Mouse (Mus musculus): ENCODE results near the gene Olfr308.
"Not testable (repeated sequence)": the region's sequence is repeated elsewhere in the genome, so short reads cannot be mapped to it uniquely, and the experiment has no call there.

The Olfr308 gene

GRCm38 (mm10) chr7:86325530-86325929, at the start of gene Olfr308:
TSS of gene Olfr308 (minus strand) at chr7:86325630.
- DNase-seq (ENCODE audit: low read depth in 2 of 2, low spot score in 2 of 2): no peak

DNA sequence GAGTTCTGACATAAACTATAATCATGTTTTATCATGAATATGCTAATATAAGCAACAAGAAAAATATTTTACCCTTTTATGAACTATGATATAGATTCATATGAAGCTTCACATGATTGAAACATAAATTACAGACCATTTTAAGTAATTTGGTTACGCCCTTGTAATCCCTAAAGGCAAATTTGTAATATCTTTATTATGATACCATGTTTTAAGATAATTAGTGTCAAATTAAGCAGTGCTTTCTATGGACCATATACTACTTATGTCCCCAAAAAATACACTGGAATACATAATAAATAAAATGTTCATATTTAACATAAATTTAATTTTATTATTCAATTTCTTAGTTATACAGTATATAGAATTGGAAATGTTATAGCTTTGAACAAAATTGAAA, 41.4 kb upstream of the Olfr308 start, which contains the start of gene Olfr305:
TSS of gene Olfr305 (minus strand) at position 101 of the 400 bp plus-strand sequence.
- DNase-seq (ENCODE audit: low read depth in 2 of 2, low spot score in 2 of 2): no peak

DNA sequence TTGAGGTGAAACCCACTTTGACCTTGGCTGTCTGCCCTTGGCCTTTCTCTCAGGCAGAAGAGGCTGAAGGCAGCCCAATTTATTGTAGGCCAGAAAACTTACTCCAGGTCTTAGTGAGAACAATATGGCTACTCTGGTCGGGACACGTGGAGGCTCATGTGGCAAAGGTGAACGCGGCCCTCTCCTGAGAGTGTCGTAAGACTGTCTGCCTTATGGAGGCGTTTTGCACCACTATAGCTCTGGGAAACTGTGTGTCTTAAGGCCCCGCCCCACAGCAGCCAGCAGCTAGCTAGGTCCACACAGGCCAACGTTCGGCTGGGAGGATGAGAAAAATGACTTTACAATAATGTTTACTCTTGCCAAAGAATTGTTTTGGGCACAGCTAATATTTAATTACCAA, 20.9 kb upstream of the Olfr308 start:
- not testable (repeated sequence) for DNase-seq (ENCODE audit: low read depth in 2 of 2, low spot score in 2 of 2)

GRCm38 (mm10) chr7:86344253-86344652, 18.8 kb upstream of the Olfr308 start:
- no peak for DNase-seq (ENCODE audit: low read depth in 2 of 2, low spot score in 2 of 2)

- no peak for DNase-seq (ENCODE audit: low read depth in 2 of 2, low spot score in 2 of 2)
These were observed 17.6 kb upstream of the Olfr308 start for GRCm38 (mm10) chr7:86342881-86343565.

GRCm38 (mm10) chr7:86337486-86337885, 12.1 kb upstream of the Olfr308 start, which contains the start of gene Olfr307:
TSS of gene Olfr307 (minus strand) at chr7:86337586.
- no peak for DNase-seq (ENCODE audit: low read depth in 2 of 2, low spot score in 2 of 2)

DNA sequence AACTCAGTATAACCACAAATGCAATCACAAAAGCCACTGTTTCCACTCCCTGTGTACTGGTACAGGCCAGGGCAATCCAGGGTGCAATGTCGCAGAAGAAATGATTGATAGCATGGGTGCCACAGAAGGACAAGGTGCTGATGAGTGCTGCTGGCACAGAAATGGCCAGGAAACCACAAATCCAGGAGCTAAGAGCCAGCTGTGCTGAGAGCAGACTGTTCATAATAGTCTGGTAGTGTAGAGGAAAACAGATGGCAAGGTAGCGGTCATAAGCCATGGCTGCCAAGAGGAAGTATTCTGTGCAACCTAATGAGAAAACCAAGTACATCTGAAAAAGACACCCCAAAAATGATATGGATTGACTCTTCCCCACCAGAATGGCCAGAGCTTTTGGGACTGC, 4.1 kb downstream of the Olfr308 start:
- no peak for DNase-seq (ENCODE audit: low read depth in 2 of 2, low spot score in 2 of 2)

GRCm38 (mm10) chr7:86313608-86314007, 11.8 kb downstream of the Olfr308 start, which contains the start of gene Olfr309:
TSS of gene Olfr309 (minus strand) at chr7:86313708.
- DNase-seq (ENCODE audit: low read depth in 2 of 2, low spot score in 2 of 2): no peak

- no peak for DNase-seq (ENCODE audit: low read depth in 2 of 2, low spot score in 2 of 2)
These were observed 48.4 kb downstream of the Olfr308 start, which contains the start of gene Olfr310 for GRCm38 (mm10) chr7:86277072-86277471. TSS of gene Olfr310 (minus strand) at chr7:86277172.
